Mouse (Mus musculus) embryo, embryonic 10.5 days (tissue): ENCODE measurements at regions not wholly inside any gene's neighbourhood (a gene's known extent, or its start where the extent isn't known, plus 50 kb on each side); places are given as distances from the start of the nearest gene placed in this dataset.

Experiments used
- DNase-seq: peaks from one replicate; pipeline ENCODE4 v3.0.0-alpha.2; 2015; ENCODE audit warnings: low spot score

GRCm38 (mm10) chr17:88343091-88343783, 97.3 kb upstream of the Foxn2 start:
- no peak for DNase-seq

- no peak for DNase-seq
Observed at GRCm38 (mm10) chr17:88345433-88345832, 95.1 kb upstream of the Foxn2 start.

GRCm38 (mm10) chr17:88346896-88347295, 93.6 kb upstream of the Foxn2 start:
- DNase-seq = no peak

- DNase-seq = no peak
Observed at GRCm38 (mm10) chr17:88349825-88350460, 90.6 kb upstream of the Foxn2 start.

- no peak for DNase-seq
Observed at GRCm38 (mm10) chr17:88350986-88351385, 89.5 kb upstream of the Foxn2 start.

- DNase-seq = no peak
Observed at GRCm38 (mm10) chr17:88352960-88353359, 87.6 kb upstream of the Foxn2 start.

- no peak for DNase-seq
Observed at GRCm38 (mm10) chr17:88361161-88361560, 79.3 kb upstream of the Foxn2 start.

- no peak for DNase-seq
Observed at GRCm38 (mm10) chr17:88362404-88362803, 78.1 kb upstream of the Foxn2 start.

- no peak for DNase-seq
Observed at GRCm38 (mm10) chr17:88367876-88368275, 72.6 kb upstream of the Foxn2 start.

GRCm38 (mm10) chr17:88369971-88370370, 70.5 kb upstream of the Foxn2 start:
- DNase-seq = no peak

- DNase-seq = no peak
Observed at GRCm38 (mm10) chr17:88370676-88371075, 69.8 kb upstream of the Foxn2 start.

- no peak for DNase-seq
Observed at GRCm38 (mm10) chr17:88378505-88378904, 62.0 kb upstream of the Foxn2 start.

GRCm38 (mm10) chr17:88379389-88379788, 61.1 kb upstream of the Foxn2 start:
- DNase-seq = no peak

GRCm38 (mm10) chr17:88381106-88381505, 59.4 kb upstream of the Foxn2 start:
- DNase-seq = no peak

- DNase-seq = no peak
Observed at GRCm38 (mm10) chr17:88383447-88383846, 57.1 kb upstream of the Foxn2 start.

GRCm38 (mm10) chr17:88388441-88388951, 52.0 kb upstream of the Foxn2 start:
- no peak for DNase-seq

GRCm38 (mm10) chr17:88389668-88390461, 50.6 kb upstream of the Foxn2 start:
- DNase-seq = no peak
